In the genomic region with DNA sequence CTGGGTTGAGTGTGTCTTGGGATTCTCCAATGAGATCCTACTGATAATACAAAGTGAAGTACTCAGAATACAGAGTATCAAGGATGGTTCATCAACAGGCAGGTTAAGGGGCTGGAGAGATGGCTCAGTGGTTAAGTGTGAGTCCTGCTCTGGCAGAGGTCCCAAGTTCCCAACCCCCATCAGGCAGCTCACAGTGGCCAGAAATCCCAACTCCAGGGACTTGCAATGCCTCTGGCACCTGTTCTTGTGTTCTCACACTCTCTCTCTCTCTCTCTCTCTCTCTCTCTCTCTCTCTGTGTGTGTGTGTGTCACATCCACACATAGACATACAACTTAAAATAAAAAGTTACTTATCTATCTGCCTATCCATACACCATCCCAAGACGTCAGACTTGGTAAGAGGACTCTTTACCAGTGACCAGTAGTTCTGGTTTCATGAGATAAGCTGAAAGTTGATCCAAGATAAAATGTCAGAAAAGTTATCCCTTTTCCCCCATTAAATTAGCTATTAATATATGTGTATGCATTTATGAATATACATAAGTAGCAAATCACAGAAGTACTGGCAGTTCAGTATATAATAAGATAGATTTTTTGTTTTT, we compare ENCODE assay signal across 20 mouse cellular contexts. TPM values are rescaled to one million over a fixed set of nuclear protein-coding genes. Genes with fewer than 3 reads are reported as not detected.
DNase-seq lines count a peak whose midpoint lies in the region; ATAC-seq and TF ChIP-seq lines count a peak whose summit lies in the region.
"Had no signal": no experiment of that assay in that cellular context is flagged by ENCODE, and none has a peak within 500 bp of the region (broad histone marks: within the 10 kb centered on the region; RNA-seq: fewer than 3 reads in every experiment).

No protein-coding gene starts in this region.

- intact Hi-C loops in heart, adult 2 months (cut with DNase I) = no loop called here
- intact Hi-C loops in heart, postnatal 10 days (cut with DNase I) = no loop called here

- H3K4me3 ChIP-seq in heart, adult 2 months = no peak overlapping the region
- H3K4me3 ChIP-seq in brown adipose tissue, adult 24 weeks (ENCODE audit: insufficient read depth, low read depth, low read length) = no peak overlapping the region
- no peak overlapping the region for H3K4me3 ChIP-seq in lung, postnatal 0 days (ENCODE audit: low read depth, low read length)
- no peak overlapping the region for H3K4me3 ChIP-seq in forebrain, postnatal 0 days (ENCODE audit: low read depth, low read length)
- H3K4me3 ChIP-seq: embryonic facial prominence, embryonic 13.5 days; forebrain, embryonic 12.5 days had no signal

- no peak for TF ChIP-seq EP300 in heart, adult 2 months (IDR thresholded peaks at IDR 0.05; ENCODE audit: insufficient read depth, low read depth, low read length)
- TF ChIP-seq EP300 in lung, postnatal 0 days (IDR thresholded peaks at IDR 0.05) = no peak

- peaks cover 25% of the 10 kb centered on the region for H3K36me3 ChIP-seq in heart, adult 2 months (ENCODE audit: control insufficient read depth, insufficient read depth, low read length)
- peaks cover 9% of the 10 kb centered on the region; the same call in 1 of the 2 replicates for H3K36me3 ChIP-seq in lung, postnatal 0 days (ENCODE audit: insufficient read depth, low read length)
- peaks cover 29% of the 10 kb centered on the region for H3K36me3 ChIP-seq in forebrain, postnatal 0 days (ENCODE audit: insufficient read depth)

- WGBS in heart, adult 2 months = 59% methylated on average over 1 of the region's 1 CpGs
- 49% methylated on average over 1 of the region's 1 CpGs for WGBS in lung, postnatal 0 days
- 80% methylated on average over 1 of the region's 1 CpGs for WGBS in forebrain, postnatal 0 days

- no peak overlapping the region for H3K4me2 ChIP-seq in lung, postnatal 0 days (replicated peaks; ENCODE audit: low read depth, low read length)
- H3K4me2 ChIP-seq in forebrain, postnatal 0 days (ENCODE audit: low read depth) = no peak overlapping the region
- H3K4me2 ChIP-seq: embryonic facial prominence, embryonic 13.5 days; forebrain, embryonic 12.5 days had no signal

- peaks cover 2% of the 10 kb centered on the region for H3K4me1 ChIP-seq in heart, adult 2 months (ENCODE audit: control insufficient read depth, insufficient read depth, low read length)
- H3K4me1 ChIP-seq in brown adipose tissue, adult 24 weeks (ENCODE audit: control insufficient read depth, insufficient read depth, insufficient read length, low read length) = peaks cover 5% of the 10 kb centered on the region
- H3K4me1 ChIP-seq in lung, postnatal 0 days (ENCODE audit: insufficient read depth, low read depth, low read length) = no peaks in the 10 kb centered on the region
- H3K4me1 ChIP-seq in forebrain, postnatal 0 days (ENCODE audit: insufficient read depth) = no peaks in the 10 kb centered on the region
- H3K4me1 ChIP-seq: embryonic facial prominence, embryonic 13.5 days; forebrain, embryonic 12.5 days had no signal

- H3K27me3 ChIP-seq in heart, adult 2 months (ENCODE audit: control insufficient read depth, insufficient read depth, low read length) = no peaks in the 10 kb centered on the region
- H3K27me3 ChIP-seq in lung, postnatal 0 days (replicated peaks; ENCODE audit: insufficient read depth, low read length) = no peaks in the 10 kb centered on the region
- H3K27me3 ChIP-seq in forebrain, postnatal 0 days (ENCODE audit: insufficient read depth, low read length) = no peaks in the 10 kb centered on the region
- H3K27me3 ChIP-seq: embryonic facial prominence, embryonic 13.5 days; forebrain, embryonic 12.5 days had no signal

- H3K79me2 ChIP-seq in heart, adult 2 months (replicated peaks; ENCODE audit: control insufficient read depth, insufficient read depth, low read length) = no peaks in the 10 kb centered on the region

- DNase-seq in heart, adult 11 months = peak; percentile 76
- DNase-seq in heart, adult 2 months = no peak
- DNase-seq in kidney, postnatal 10 days = peak; percentile 41
- DNase-seq in lung, postnatal 0 days (ENCODE audit: low spot score) = no peak
- no peak for DNase-seq in spleen, postnatal 14 days (ENCODE audit: low spot score in 2 of 2)
- no peak for DNase-seq in heart, postnatal 10 days
- no peak for DNase-seq in forebrain, postnatal 0 days
- DNase-seq: cerebellum, postnatal 10 days; thymus, adult 18-20 months had no signal

- ATAC-seq in lung, postnatal 0 days = peak; percentile 22; the same call in 1 of the 2 replicates
- no peak for ATAC-seq in forebrain, postnatal 0 days
- ATAC-seq: activated CD4-positive, CD25-positive, alpha-beta regulatory T cell, adult 4 months; hindbrain, embryonic 16.5 days had no signal

- H3K9ac ChIP-seq in heart, adult 2 months (ENCODE audit: low read depth, low read length) = no peak overlapping the region
- H3K9ac ChIP-seq in lung, postnatal 0 days (replicated peaks; ENCODE audit: low read depth) = no peak overlapping the region
- H3K9ac ChIP-seq in forebrain, postnatal 0 days = no peak overlapping the region
- H3K9ac ChIP-seq: embryonic facial prominence, embryonic 13.5 days; forebrain, embryonic 12.5 days had no signal

- TF ChIP-seq CTCF in heart, adult 2 months (IDR thresholded peaks at IDR 0.05) = no peak
- no peak for TF ChIP-seq CTCF in lung, postnatal 0 days (IDR thresholded peaks at IDR 0.05)
- no peak for TF ChIP-seq CTCF in forebrain, postnatal 0 days (IDR thresholded peaks at IDR 0.05; ENCODE audit: low read depth)

- no peaks in the 10 kb centered on the region for H3K9me3 ChIP-seq in lung, postnatal 0 days (ENCODE audit: low read length)
- no peaks in the 10 kb centered on the region for H3K9me3 ChIP-seq in forebrain, postnatal 0 days (ENCODE audit: low read length)
- H3K9me3 ChIP-seq: embryonic facial prominence, embryonic 13.5 days; forebrain, embryonic 12.5 days had no signal

- TF ChIP-seq POLR2A in heart, adult 2 months (IDR thresholded peaks at IDR 0.05; ENCODE audit: insufficient read depth, low read depth, low read length) = no peak

- H3K27ac ChIP-seq in heart, adult 2 months = no peak overlapping the region
- peak overlapping the region; percentile 45; the same call in 1 of the 2 replicates for H3K27ac ChIP-seq in brown adipose tissue, adult 24 weeks (replicated peaks; ENCODE audit: low read depth, low read length)
- H3K27ac ChIP-seq in lung, postnatal 0 days (ENCODE audit: low read length) = no peak overlapping the region
- H3K27ac ChIP-seq in forebrain, postnatal 0 days (ENCODE audit: low read depth, low read length) = no peak overlapping the region
- H3K27ac ChIP-seq: embryonic facial prominence, embryonic 13.5 days; forebrain, embryonic 12.5 days had no signal

RNA-seq across cellular contexts. Expression of gene 4931422A03Rik, which starts 16.4 kb away (rescaled TPM):
- total RNA-seq in heart, adult 2 months (2021) = not detected
- not detected in 2 replicates for polyA plus RNA-seq in heart, adult 2 months (2012; rRNA removed)
- not detected in 2 replicates for polyA plus RNA-seq in brown adipose tissue, adult 24 weeks (2012; ENCODE audit: insufficient read depth, insufficient read length, missing spikeins)
- polyA plus RNA-seq in lung, postnatal 0 days (2015; fragmentation: Nextera tagmentation; extraction: Ambion mirVana) = 1.4 and 1.6 TPM in 2 replicates
- total RNA-seq in heart, postnatal 10 days (2021) = not detected
- not detected in 2 replicates for total RNA-seq in forebrain, postnatal 0 days (2014; rRNA removed)
- 0.84 and 0.94 TPM in 2 replicates for polyA plus RNA-seq in forebrain, postnatal 0 days (2015; fragmentation: Nextera tagmentation; extraction: Ambion mirVana)
- total RNA-seq: gastrocnemius, postnatal 36 days; layer of hippocampus, adult 18-20 months; left cerebral cortex, postnatal 14 days had no signal

RNA-seq across cellular contexts. Expression of gene Fbxo3, which starts 17.1 kb away (rescaled TPM):
- 10 to 100 TPM; 46.8 to 57.1 TPM for total RNA-seq in heart, adult 2 months (2021)
- polyA plus RNA-seq in heart, adult 2 months (2012; rRNA removed) = 23.2 and 51.4 TPM in 2 replicates
- 46.9 and 47.4 TPM in 2 replicates for polyA plus RNA-seq in brown adipose tissue, adult 24 weeks (2012; ENCODE audit: insufficient read depth, insufficient read length, missing spikeins)
- polyA plus RNA-seq in lung, postnatal 0 days (2015; fragmentation: Nextera tagmentation; extraction: Ambion mirVana) = 38.3 and 40.9 TPM in 2 replicates
- total RNA-seq in heart, postnatal 10 days (2021) = 10 to 100 TPM; 47.6 to 53.3 TPM
- 65.2 and 78.2 TPM in 2 replicates for total RNA-seq in forebrain, postnatal 0 days (2014; rRNA removed)
- 41.6 and 54.9 TPM in 2 replicates for polyA plus RNA-seq in forebrain, postnatal 0 days (2015; fragmentation: Nextera tagmentation; extraction: Ambion mirVana)

RNA-seq across cellular contexts. Expression of gene Gm10912, which starts 21.0 kb away (rescaled TPM):
- total RNA-seq in heart, adult 2 months (2021) = under 1 TPM; 0.14 to 0.31 TPM
- polyA plus RNA-seq in heart, adult 2 months (2012; rRNA removed) = 0.15 and 0.20 TPM in 2 replicates
- polyA plus RNA-seq in brown adipose tissue, adult 24 weeks (2012; ENCODE audit: insufficient read depth, insufficient read length, missing spikeins) = not detected in 2 replicates
- polyA plus RNA-seq in lung, postnatal 0 days (2015; fragmentation: Nextera tagmentation; extraction: Ambion mirVana) = not detected in 2 replicates
- under 1 TPM in 1 of 2 experiments, not detected in 1; 0.25 TPM for total RNA-seq in heart, postnatal 10 days (2021)
- 0.15 TPM in 1 of 2 replicates, not detected in the other for total RNA-seq in forebrain, postnatal 0 days (2014; rRNA removed)
- polyA plus RNA-seq in forebrain, postnatal 0 days (2015; fragmentation: Nextera tagmentation; extraction: Ambion mirVana) = not detected in 2 replicates
- polyA plus RNA-seq: activated CD4-positive, CD25-positive, alpha-beta regulatory T cell, adult 4 months; C2C12; forebrain, embryonic 12.5 days; hindbrain, embryonic 16.5 days; neural tube, embryonic 14.5 days had no signal

RNA-seq across cellular contexts. Expression of gene Gm10799, which starts 23.8 kb away (rescaled TPM):
- total RNA-seq in heart, adult 2 months (2021) = not detected
- polyA plus RNA-seq in heart, adult 2 months (2012; rRNA removed) = not detected in 2 replicates
- not detected in 2 replicates for polyA plus RNA-seq in brown adipose tissue, adult 24 weeks (2012; ENCODE audit: insufficient read depth, insufficient read length, missing spikeins)
- polyA plus RNA-seq in lung, postnatal 0 days (2015; fragmentation: Nextera tagmentation; extraction: Ambion mirVana) = not detected in 2 replicates
- not detected for total RNA-seq in heart, postnatal 10 days (2021)
- not detected in 2 replicates for total RNA-seq in forebrain, postnatal 0 days (2014; rRNA removed)
- not detected in 2 replicates for polyA plus RNA-seq in forebrain, postnatal 0 days (2015; fragmentation: Nextera tagmentation; extraction: Ambion mirVana)
- total RNA-seq: gastrocnemius, postnatal 36 days; layer of hippocampus, adult 18-20 months; left cerebral cortex, postnatal 14 days had no signal
- polyA plus RNA-seq: activated CD4-positive, CD25-positive, alpha-beta regulatory T cell, adult 4 months; C2C12; embryonic facial prominence, embryonic 13.5 days; forebrain, embryonic 12.5 days; heart, postnatal 0 days; hindbrain, embryonic 16.5 days; neural tube, embryonic 14.5 days had no signal

RNA-seq across cellular contexts. Expression of gene Cd59b, which starts 25.1 kb away (rescaled TPM):
- total RNA-seq in heart, adult 2 months (2021) = 1 to 10 TPM; 3.1 to 3.3 TPM
- 6.9 and 19.4 TPM in 2 replicates for polyA plus RNA-seq in heart, adult 2 months (2012; rRNA removed)
- polyA plus RNA-seq in brown adipose tissue, adult 24 weeks (2012; ENCODE audit: insufficient read depth, insufficient read length, missing spikeins) = 55.9 and 57.5 TPM in 2 replicates
- 3.7 and 4.2 TPM in 2 replicates for polyA plus RNA-seq in lung, postnatal 0 days (2015; fragmentation: Nextera tagmentation; extraction: Ambion mirVana)
- total RNA-seq in heart, postnatal 10 days (2021) = 1 to 10 TPM; 2.4 to 2.5 TPM
- total RNA-seq in forebrain, postnatal 0 days (2014; rRNA removed) = 1.5 TPM in 1 of 2 replicates, not detected in the other
- polyA plus RNA-seq in forebrain, postnatal 0 days (2015; fragmentation: Nextera tagmentation; extraction: Ambion mirVana) = 1.5 and 1.6 TPM in 2 replicates
- polyA plus RNA-seq: activated CD4-positive, CD25-positive, alpha-beta regulatory T cell, adult 4 months; C2C12 had no signal

Comparison
In these comparisons a context has a peak if more than half of its experiments do, and no peak if none do; other contexts are left out.
1. DNase-seq: peak in heart, adult 11 months (single experiment) and kidney, postnatal 10 days (single experiment); none in heart, adult 2 months (0 of 2), lung, postnatal 0 days (single experiment), spleen, postnatal 14 days (0 of 2), heart, postnatal 10 days (0 of 2) and forebrain, postnatal 0 days (single experiment).